Mouse (Mus musculus) intestine, embryonic 16.5 days (tissue): ENCODE measurements around the gene Recql5. TPM values are rescaled to one million over a fixed set of nuclear protein-coding genes. Genes with fewer than 3 reads are reported as not detected.
A peak's percentile ranks its signal among the peaks of the same experiment; 100 is the strongest.
"Not testable (repeated sequence)": the region's sequence is repeated elsewhere in the genome, so short reads cannot be mapped to it uniquely, and the experiment has no call there.

ENCODE experiments used
- ATAC-seq: fragments of 200-750 bp; cut with Nextera tagmentation; 2 replicates; pipeline ENCODE4 v1.8.0; 2017; ENCODE audit warnings: moderate TSS enrichment, moderate library complexity
- H3K27ac ChIP-seq: fragments of 300-500 bp; sonication (generic); 2 replicates; pipeline ENCODE4 v1.5.1; 2014; ENCODE audit warnings: mild to moderate bottlenecking, low read length
- H3K27me3 ChIP-seq: fragments of 300-500 bp; sonication (generic); replicated peaks from 2 replicates; pipeline ENCODE4 v1.6.1; 2014; ENCODE audit warnings: low read length, control low read depth, mixed read lengths; ENCODE audit not compliant: control insufficient read depth, insufficient read depth
- H3K36me3 ChIP-seq: fragments of 300-500 bp; sonication (generic); 2 replicates; pipeline ENCODE4 v1.6.1; 2014; ENCODE audit warnings: low read length, control low read depth; ENCODE audit not compliant: control insufficient read depth, insufficient read depth
- H3K4me1 ChIP-seq: fragments of 300-500 bp; sonication (generic); 2 replicates; pipeline ENCODE4 v1.6.1; 2014; ENCODE audit warnings: low read length, control low read depth, mixed read lengths; ENCODE audit not compliant: control insufficient read depth, insufficient read depth
- H3K4me2 ChIP-seq: fragments of 300-500 bp; sonication (generic); 2 replicates; pipeline ENCODE4 v1.6.1; 2014; ENCODE audit warnings: low read depth, low read length, control low read depth
- H3K4me3 ChIP-seq: fragments of 300-500 bp; sonication (generic); 2 replicates; pipeline ENCODE4 v1.5.1; 2014; ENCODE audit warnings: mild to moderate bottlenecking, low read length
- H3K9ac ChIP-seq: fragments of 300-500 bp; sonication (generic); 2 replicates; pipeline ENCODE4 v1.6.1; 2014; ENCODE audit warnings: low read depth, low read length
- H3K9me3 ChIP-seq: fragments of 300-500 bp; sonication (generic); 2 replicates; pipeline ENCODE4 v1.6.1; 2016; ENCODE audit warnings: low read length, control low read depth; ENCODE audit not compliant: control insufficient read depth
- WGBS: fragments of 180-500 bp; shearing (Covaris S2); extraction: QIAGEN DNeasy Blood & Tissue Kit; methylation state at CpG from one replicate; pipeline ENCODE4 v1.1.7; 2014; 5-methylcytosine and 5-hydroxymethylcytosine counted together
- polyA plus RNA-seq: library from polyadenylated mRNA; unstranded; fragments of >200 nt; fragmentation: Nextera tagmentation; extraction: Ambion mirVana; gene quantifications from 2 replicates; pipeline ENCODE4 v1.2.1, GENCODE M21; 2015

Recql5 gene
- polyA plus RNA-seq, 1 experiment from 2014 or later, result 16.7 TPM

GRCm38 (mm10) chr11:115859143-115859945 lies 73.9 kb downstream of the Recql5 start:
- peak; percentile 89 for ATAC-seq
- H3K9ac ChIP-seq, result peak overlapping the region; percentile 75
- H3K9me3 ChIP-seq, result no peaks in the 10 kb centered on the region
- H3K4me3 ChIP-seq, result peak overlapping the region; percentile 52
- no peak overlapping the region for H3K27ac ChIP-seq
- H3K36me3 ChIP-seq, result peaks cover 5% of the 10 kb centered on the region; the same call in 1 of the 2 replicates
- peak overlapping the region; percentile 89 for H3K4me2 ChIP-seq
- WGBS, result 2% methylated on average over 75 of the region's 75 CpGs
- H3K27me3 ChIP-seq, result peaks cover 31% of the 10 kb centered on the region
- H3K4me1 ChIP-seq, result peaks cover 11% of the 10 kb centered on the region; the same call in 1 of the 2 replicates

- Histone ChIP-seq H3K9me3 (no peaks in the 10 kb centered on the region), H3K36me3 (peaks cover 5% of the 10 kb centered on the region; the same call in 1 of the 2 replicates), H3K27me3 (peaks cover 31% of the 10 kb centered on the region), H3K4me3 (peak within 1 kb of the TSS; percentile 52), H3K9ac (peak within 1 kb of the TSS; percentile 75), H3K27ac (no peak within 1 kb of the TSS), H3K4me1 (peaks cover 11% of the 10 kb centered on the region; the same call in 1 of the 2 replicates), H3K4me2 (peak within 1 kb of the TSS; percentile 89)
- 20% methylated on average over 27 of the region's 27 CpGs for WGBS
- no peak for ATAC-seq
These were observed 74.9 kb downstream of the Recql5 start, which contains the start of gene Myo15b for GRCm38 (mm10) chr11:115858354-115858753. Myo15b (plus strand) TSS chr11:115858406.

GRCm38 (mm10) chr11:115857936-115858335 lies 75.3 kb downstream of the Recql5 start:
- Histone ChIP-seq H3K4me3 (no peak overlapping the region), H3K9ac (no peak overlapping the region), H3K27me3 (peaks cover 31% of the 10 kb centered on the region), H3K4me1 (peaks cover 11% of the 10 kb centered on the region; the same call in 1 of the 2 replicates), H3K9me3 (no peaks in the 10 kb centered on the region), H3K27ac (no peak overlapping the region), H3K36me3 (peaks cover 5% of the 10 kb centered on the region; the same call in 1 of the 2 replicates), H3K4me2 (no peak overlapping the region)
- no peak for ATAC-seq
- 52% methylated on average over 13 of the region's 13 CpGs for WGBS

GRCm38 (mm10) chr11:115857146-115857545 lies 76.1 kb downstream of the Recql5 start:
- Histone ChIP-seq H3K4me1 (peaks cover 11% of the 10 kb centered on the region; the same call in 1 of the 2 replicates), H3K27me3 (peaks cover 31% of the 10 kb centered on the region)
- not testable (repeated sequence) for H3K9ac ChIP-seq, H3K4me2 ChIP-seq, ATAC-seq, H3K36me3 ChIP-seq, H3K4me3 ChIP-seq, H3K9me3 ChIP-seq, H3K27ac ChIP-seq
- 89% methylated on average over 4 of the region's 4 CpGs for WGBS

GRCm38 (mm10) chr11:115854674-115855073 lies 78.6 kb downstream of the Recql5 start:
- Histone ChIP-seq H3K27me3 (peaks cover 19% of the 10 kb centered on the region), H3K27ac (no peak overlapping the region), H3K4me2 (no peak overlapping the region), H3K36me3 (peaks cover 16% of the 10 kb centered on the region), H3K4me1 (peaks cover 9% of the 10 kb centered on the region; the same call in 1 of the 2 replicates), H3K9ac (no peak overlapping the region), H3K4me3 (no peak overlapping the region), H3K9me3 (no peaks in the 10 kb centered on the region)
- no peak for ATAC-seq
- WGBS, result 76% methylated on average over 6 of the region's 6 CpGs

GRCm38 (mm10) chr11:115845819-115846218 lies 87.5 kb downstream of the Recql5 start:
- no peak for ATAC-seq
- H3K36me3 ChIP-seq, result peaks cover 36% of the 10 kb centered on the region
- no peak overlapping the region for H3K4me2 ChIP-seq
- H3K4me1 ChIP-seq, result peaks cover 30% of the 10 kb centered on the region
- H3K4me3 ChIP-seq, result no peak overlapping the region
- H3K9ac ChIP-seq, result no peak overlapping the region
- H3K27ac ChIP-seq, result no peak overlapping the region
- H3K9me3 ChIP-seq, result no peaks in the 10 kb centered on the region
- H3K27me3 ChIP-seq, result no peaks in the 10 kb centered on the region
- 99% methylated on average over 2 of the region's 2 CpGs for WGBS

GRCm38 (mm10) chr11:115844240-115844639 lies 89.0 kb downstream of the Recql5 start:
- Histone ChIP-seq H3K27me3 (no peaks in the 10 kb centered on the region), H3K4me3 (no peak overlapping the region), H3K4me1 (peaks cover 39% of the 10 kb centered on the region), H3K9ac (peak overlapping the region; percentile 14; the same call in 1 of the 2 replicates), H3K36me3 (peaks cover 27% of the 10 kb centered on the region), H3K27ac (peak overlapping the region; percentile 93), H3K9me3 (no peaks in the 10 kb centered on the region), H3K4me2 (0 out of 2 replicates have a peak overlapping the region, but pooled peaks have one; percentile 10)
- 58% methylated on average over 8 of the region's 8 CpGs for WGBS
- ATAC-seq, result peak; percentile 7; the same call in 1 of the 2 replicates

- peaks cover 43% of the 10 kb centered on the region for H3K4me1 ChIP-seq
These were observed 89.4 kb downstream of the Recql5 start for GRCm38 (mm10) chr11:115843891-115844239.

GRCm38 (mm10) chr11:115843141-115843890 lies 90.0 kb downstream of the Recql5 start:
- Histone ChIP-seq H3K27me3 (no peaks in the 10 kb centered on the region), H3K4me1 (peaks cover 48% of the 10 kb centered on the region), H3K27ac (peak overlapping the region; percentile 93), H3K4me3 (no peak overlapping the region), H3K9ac (peak overlapping the region; percentile 57), H3K4me2 (0 out of 2 replicates have a peak overlapping the region, but pooled peaks have one; percentile 2), H3K36me3 (peaks cover 24% of the 10 kb centered on the region), H3K9me3 (no peaks in the 10 kb centered on the region)
- 68% methylated on average over 13 of the region's 14 CpGs for WGBS
- peak; percentile 1; the same call in 1 of the 2 replicates for ATAC-seq

More at GRCm38 (mm10) chr11:115843891-115844239, 89.4 kb downstream of the Recql5 start:
- WGBS, result 68% methylated on average over 5 of the region's 5 CpGs
- Histone ChIP-seq H3K9ac (peak overlapping the region; percentile 14; the same call in 1 of the 2 replicates), H3K36me3 (peaks cover 24% of the 10 kb centered on the region), H3K9me3 (no peaks in the 10 kb centered on the region), H3K27me3 (no peaks in the 10 kb centered on the region), H3K4me3 (no peak overlapping the region), H3K27ac (peak overlapping the region; percentile 93), H3K4me2 (0 out of 2 replicates have a peak overlapping the region, but pooled peaks have one; percentile 10)
- ATAC-seq, result peak; percentile 93
